Mouse (Mus musculus) limb, embryonic 12.5 days (tissue): Measurements from ENCODE around the gene Srprb. TPM values are rescaled to one million over a fixed set of nuclear protein-coding genes. Genes with fewer than 3 reads are reported as not detected.

Experiments
- ATAC-seq: fragments of 200-750 bp; cut with Nextera tagmentation; 2 replicates; pipeline ENCODE4 v1.8.0; 2017; ENCODE audit warnings: low read depth, moderate TSS enrichment; ENCODE audit not compliant: insufficient number of reproducible peaks, insufficient read depth, low FRiP score, low TSS enrichment
- H3K27ac ChIP-seq: fragments of 300-500 bp; sonication (generic); 2 replicates; pipeline ENCODE4 v1.5.1; 2016; ENCODE audit warnings: mild to moderate bottlenecking, moderate library complexity
- H3K27me3 ChIP-seq: fragments of 300-500 bp; sonication (generic); 2 replicates; pipeline ENCODE4 v1.6.1; 2016; ENCODE audit warnings: mild to moderate bottlenecking, moderate library complexity
- H3K36me3 ChIP-seq: fragments of 300-500 bp; sonication (generic); 2 replicates; pipeline ENCODE4 v1.6.1; 2016; ENCODE audit warnings: mild to moderate bottlenecking, moderate library complexity
- H3K4me1 ChIP-seq: fragments of 300-500 bp; sonication (generic); replicated peaks from 2 replicates; pipeline ENCODE4 v1.6.1; 2016
- H3K4me2 ChIP-seq: fragments of 300-500 bp; sonication (generic); 2 replicates; pipeline ENCODE4 v1.6.1; 2016; ENCODE audit warnings: mild to moderate bottlenecking, moderate library complexity
- H3K4me3 ChIP-seq: fragments of 300-500 bp; sonication (generic); replicated peaks from 2 replicates; pipeline ENCODE4 v1.5.1; 2016; ENCODE audit warnings: mild to moderate bottlenecking
- H3K9ac ChIP-seq: fragments of 300-500 bp; sonication (generic); replicated peaks from 2 replicates; pipeline ENCODE4 v1.6.1; 2016; ENCODE audit warnings: mild to moderate bottlenecking, moderate library complexity
- H3K9me3 ChIP-seq: fragments of 300-500 bp; sonication (generic); 2 replicates; pipeline ENCODE4 v1.6.1; 2016; ENCODE audit warnings: mild to moderate bottlenecking, moderate library complexity
- WGBS: fragments of 180-500 bp; shearing (Covaris S2); methylation state at CpG from one replicate; pipeline ENCODE4 v1.1.7; 2016; 5-methylcytosine and 5-hydroxymethylcytosine counted together
- polyA plus RNA-seq: library from polyadenylated mRNA; unstranded; fragments of >200 nt; fragmentation: Nextera tagmentation; extraction: Ambion mirVana; gene quantifications from 2 replicates; pipeline ENCODE4 v1.2.1, GENCODE M21; 2016

Srprb gene
- 55.1 and 58.0 TPM in 2 replicates for polyA plus RNA-seq

DNA sequence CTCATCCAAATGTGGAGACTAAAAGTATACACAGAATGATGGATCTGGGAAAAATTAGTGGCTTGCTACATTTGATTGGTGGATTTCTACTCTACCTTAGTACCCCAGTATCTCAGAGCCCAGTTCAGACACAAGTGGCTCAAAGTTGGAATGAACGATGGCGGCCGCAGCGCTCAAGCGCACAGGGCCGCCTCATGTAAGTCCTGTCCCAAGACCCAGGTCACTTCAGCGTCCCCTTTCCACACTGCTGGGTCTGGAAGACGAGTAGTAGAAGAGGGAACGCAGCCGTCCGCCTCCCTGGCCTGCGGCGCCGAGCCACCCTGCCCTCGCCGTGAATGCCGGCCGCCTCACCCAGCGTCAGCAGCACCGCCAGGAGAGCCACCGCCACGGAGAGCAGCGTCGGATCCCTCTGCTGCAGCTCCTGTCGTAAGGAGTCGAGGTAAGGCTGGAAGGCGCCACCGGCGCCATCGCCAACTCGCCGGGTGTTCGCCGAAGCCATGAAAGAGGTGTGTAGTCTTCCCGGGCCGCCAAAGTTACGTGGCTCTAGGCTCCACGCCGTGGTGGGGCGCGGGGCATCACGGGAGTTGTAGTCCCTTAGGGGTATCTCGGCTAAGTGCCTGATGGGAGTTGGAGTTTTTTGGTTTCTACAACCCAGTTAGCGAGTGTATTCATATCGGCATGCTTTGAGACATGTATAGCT lies at the start of gene Srprb:
Gene Srprb (minus strand): TSS at position 577 of the 700 bp plus-strand sequence.
- H3K9me3 ChIP-seq, result no peaks in the 10 kb centered on the region
- H3K27ac ChIP-seq, result peak within 1 kb of the TSS; percentile 89
- WGBS, result under 1% methylated on average over 45 of the region's 45 CpGs
- no peaks in the 10 kb centered on the region; the same call in 1 of the 2 replicates for H3K4me1 ChIP-seq
- H3K9ac ChIP-seq, result peak within 1 kb of the TSS; percentile 89
- H3K4me2 ChIP-seq, result peak within 1 kb of the TSS; percentile 70
- H3K4me3 ChIP-seq, result peak within 1 kb of the TSS; percentile 80
- H3K36me3 ChIP-seq, result peaks cover 29% of the 10 kb centered on the region
- peak; percentile 96 for ATAC-seq
- no peaks in the 10 kb centered on the region for H3K27me3 ChIP-seq

DNA sequence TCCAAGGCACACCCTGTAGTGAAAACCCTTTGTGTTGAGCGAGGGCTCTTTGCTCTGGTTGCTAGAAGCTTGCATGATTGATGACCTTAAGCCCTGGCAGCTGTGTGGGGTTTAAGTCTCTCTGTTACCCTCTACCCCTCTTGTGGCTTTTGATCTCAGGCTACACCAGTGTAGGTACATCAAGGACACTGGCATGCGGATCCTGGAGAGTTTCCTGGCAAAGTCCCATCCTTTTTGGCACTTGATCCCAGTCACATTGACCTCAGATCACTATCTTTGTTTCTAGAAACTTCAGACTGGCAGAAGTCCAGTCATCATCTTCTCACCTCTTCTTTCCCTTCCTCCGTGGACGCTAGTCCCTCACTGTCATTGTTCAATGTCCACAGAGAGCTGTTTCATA lies 46.7 kb upstream of the Srprb start:
- 50% methylated on average over 4 of the region's 4 CpGs for WGBS
- H3K9me3 ChIP-seq, result no peaks in the 10 kb centered on the region
- H3K4me3 ChIP-seq, result no peak overlapping the region
- no peaks in the 10 kb centered on the region for H3K4me1 ChIP-seq
- no peaks in the 10 kb centered on the region for H3K27me3 ChIP-seq
- no peak overlapping the region for H3K27ac ChIP-seq
- ATAC-seq, result no peak
- H3K36me3 ChIP-seq, result no peaks in the 10 kb centered on the region
- H3K9ac ChIP-seq, result no peak overlapping the region
- no peak overlapping the region for H3K4me2 ChIP-seq

DNA sequence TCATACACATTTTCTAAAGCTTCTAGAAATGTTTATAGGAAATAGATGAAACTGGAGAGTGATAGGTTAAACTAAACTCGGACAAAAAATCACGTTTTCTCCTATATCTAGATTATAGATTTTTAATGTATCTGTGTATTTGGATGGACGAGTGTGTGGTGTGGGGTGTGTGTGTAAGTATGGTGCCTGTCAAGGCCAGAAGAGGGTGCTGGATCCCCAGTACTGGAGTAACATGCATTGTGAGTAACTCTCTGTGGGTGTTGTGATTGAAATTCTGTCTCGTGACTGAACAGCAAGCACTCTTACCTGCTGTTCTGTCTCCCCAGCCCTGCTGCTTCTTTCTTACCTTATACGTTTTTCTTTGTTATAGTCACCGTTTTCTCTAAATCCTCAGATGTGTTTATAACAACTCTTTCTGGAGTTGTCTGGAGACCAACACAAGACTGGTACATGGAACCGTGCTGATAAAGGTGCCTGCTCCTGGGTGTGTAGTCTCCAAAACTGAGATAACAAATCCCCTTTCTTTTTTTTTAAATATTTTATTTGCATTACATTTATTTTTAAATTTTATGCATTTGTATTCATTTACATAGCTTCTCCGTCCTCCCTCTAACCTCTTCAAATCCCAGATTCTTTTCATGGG lies 44.7 kb upstream of the Srprb start:
- Histone ChIP-seq H3K36me3 (no peaks in the 10 kb centered on the region), H3K9me3 (no peaks in the 10 kb centered on the region), H3K27ac (no peak overlapping the region), H3K4me3 (no peak overlapping the region), H3K27me3 (no peaks in the 10 kb centered on the region), H3K9ac (no peak overlapping the region), H3K4me2 (no peak overlapping the region), H3K4me1 (no peaks in the 10 kb centered on the region)
- no peak for ATAC-seq
- WGBS, result 87% methylated on average over 8 of the region's 8 CpGs

DNA sequence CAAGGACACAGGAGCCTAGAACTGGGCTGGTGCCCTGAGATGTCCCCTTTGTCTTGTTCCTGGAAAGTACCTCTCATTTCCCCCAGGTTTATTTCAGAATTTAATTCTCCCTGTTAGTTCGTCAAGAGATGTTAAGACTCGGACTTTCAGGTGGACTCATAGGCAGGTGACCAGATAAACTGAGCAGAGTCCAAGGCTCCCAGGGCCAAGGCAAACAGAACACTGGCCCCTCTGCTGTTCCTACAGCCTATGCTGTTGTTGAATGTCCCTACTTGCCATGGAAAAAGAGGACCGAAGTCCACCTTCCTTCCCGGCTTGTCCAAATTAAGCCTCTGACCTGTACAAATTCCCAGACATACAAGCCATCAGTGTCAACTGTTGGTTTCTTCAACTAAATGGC lies 41.7 kb upstream of the Srprb start:
- Histone ChIP-seq H3K27me3 (no peaks in the 10 kb centered on the region), H3K4me1 (no peaks in the 10 kb centered on the region), H3K9me3 (no peaks in the 10 kb centered on the region), H3K27ac (no peak overlapping the region), H3K4me2 (no peak overlapping the region), H3K36me3 (no peaks in the 10 kb centered on the region), H3K9ac (no peak overlapping the region), H3K4me3 (no peak overlapping the region)
- no peak for ATAC-seq
- WGBS, result 97% methylated on average over 4 of the region's 4 CpGs

DNA sequence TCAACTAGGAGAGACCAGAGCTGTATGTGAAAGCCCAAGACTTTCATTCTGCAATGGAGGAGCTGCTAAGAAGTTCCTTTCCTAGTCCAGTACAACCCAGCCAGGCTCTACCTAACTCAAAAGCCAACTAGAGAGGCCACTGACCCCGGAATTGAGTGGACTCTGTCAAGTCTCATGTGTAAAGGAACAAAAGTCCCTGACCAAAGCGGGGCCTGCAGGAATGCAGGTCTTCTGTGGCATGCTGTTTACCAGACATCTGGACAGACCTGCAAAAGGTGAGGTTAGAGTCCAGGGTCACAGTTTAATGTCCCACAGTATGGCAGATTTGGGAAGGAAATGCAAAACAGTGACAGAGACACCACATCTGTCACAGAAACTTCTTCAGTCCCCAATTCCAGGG lies 39.3 kb upstream of the Srprb start:
- no peaks in the 10 kb centered on the region for H3K9me3 ChIP-seq
- no peaks in the 10 kb centered on the region for H3K4me1 ChIP-seq
- H3K36me3 ChIP-seq, result no peaks in the 10 kb centered on the region
- no peak overlapping the region for H3K4me2 ChIP-seq
- no peak overlapping the region for H3K9ac ChIP-seq
- no peaks in the 10 kb centered on the region for H3K27me3 ChIP-seq
- 78% methylated on average over 2 of the region's 2 CpGs for WGBS
- no peak for ATAC-seq
- no peak overlapping the region for H3K27ac ChIP-seq
- H3K4me3 ChIP-seq, result no peak overlapping the region

DNA sequence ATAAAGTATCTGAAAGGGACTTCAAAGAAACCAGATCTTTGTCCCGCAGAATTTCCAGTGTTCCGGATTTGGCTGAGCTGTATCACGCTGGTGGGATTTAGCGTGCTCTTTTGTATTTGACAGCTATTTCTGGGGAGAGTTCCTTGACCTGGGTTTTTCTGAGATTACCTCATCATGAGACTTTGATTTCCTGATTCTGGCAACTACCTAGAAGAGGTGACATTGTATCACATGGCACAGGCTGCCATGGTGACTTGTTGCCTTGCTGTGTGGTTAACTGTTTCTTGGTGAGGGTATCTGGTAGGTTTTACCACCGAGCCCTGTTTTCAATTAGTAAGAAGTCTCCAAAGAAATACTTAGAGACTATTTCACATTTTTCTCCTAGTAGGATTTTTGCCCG lies 37.5 kb upstream of the Srprb start:
- 80% methylated on average over 6 of the region's 6 CpGs for WGBS
- Histone ChIP-seq H3K9me3 (no peaks in the 10 kb centered on the region), H3K4me2 (no peak overlapping the region), H3K36me3 (no peaks in the 10 kb centered on the region), H3K27ac (no peak overlapping the region), H3K4me1 (peaks cover 5% of the 10 kb centered on the region; the same call in 1 of the 2 replicates), H3K4me3 (no peak overlapping the region), H3K27me3 (no peaks in the 10 kb centered on the region), H3K9ac (no peak overlapping the region)
- no peak for ATAC-seq

DNA sequence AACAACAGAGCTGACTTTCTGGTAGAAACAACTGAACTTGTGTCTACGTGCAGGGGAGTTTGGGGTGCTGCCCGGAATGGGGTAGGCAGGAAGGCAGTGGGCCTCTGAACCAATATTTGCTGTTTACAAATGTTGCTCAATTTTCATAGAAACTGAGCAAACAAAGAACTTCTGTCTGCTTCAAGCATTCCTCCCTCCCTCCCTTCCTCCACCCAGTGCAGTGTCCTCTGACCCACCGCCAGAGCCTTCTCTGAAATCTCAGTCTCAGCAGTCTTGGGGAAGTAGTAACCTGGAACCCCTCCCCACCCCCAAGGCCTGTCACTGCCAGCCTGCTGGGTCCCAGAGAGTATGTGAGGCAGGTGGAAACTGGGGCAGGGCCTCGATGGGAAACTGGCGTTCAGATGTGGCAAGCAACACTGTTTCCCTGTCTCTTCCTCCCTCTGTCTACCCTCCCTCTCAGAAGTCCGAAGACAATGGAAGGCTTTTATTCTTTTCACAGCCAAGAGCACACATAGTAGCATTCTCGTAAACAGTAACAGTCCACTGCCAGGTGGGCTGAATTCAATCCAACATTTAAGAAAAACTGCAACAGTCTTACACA lies 32.7 kb upstream of the Srprb start:
- H3K27ac ChIP-seq, result peak overlapping the region; percentile 53; the same call in 1 of the 2 replicates
- no peak for ATAC-seq
- H3K4me3 ChIP-seq, result no peak overlapping the region
- peaks cover 10% of the 10 kb centered on the region; the same call in 1 of the 2 replicates for H3K4me1 ChIP-seq
- H3K27me3 ChIP-seq, result no peaks in the 10 kb centered on the region
- no peaks in the 10 kb centered on the region for H3K36me3 ChIP-seq
- H3K4me2 ChIP-seq, result no peak overlapping the region
- WGBS, result 62% methylated on average over 7 of the region's 7 CpGs
- no peak overlapping the region for H3K9ac ChIP-seq
- H3K9me3 ChIP-seq, result no peaks in the 10 kb centered on the region

DNA sequence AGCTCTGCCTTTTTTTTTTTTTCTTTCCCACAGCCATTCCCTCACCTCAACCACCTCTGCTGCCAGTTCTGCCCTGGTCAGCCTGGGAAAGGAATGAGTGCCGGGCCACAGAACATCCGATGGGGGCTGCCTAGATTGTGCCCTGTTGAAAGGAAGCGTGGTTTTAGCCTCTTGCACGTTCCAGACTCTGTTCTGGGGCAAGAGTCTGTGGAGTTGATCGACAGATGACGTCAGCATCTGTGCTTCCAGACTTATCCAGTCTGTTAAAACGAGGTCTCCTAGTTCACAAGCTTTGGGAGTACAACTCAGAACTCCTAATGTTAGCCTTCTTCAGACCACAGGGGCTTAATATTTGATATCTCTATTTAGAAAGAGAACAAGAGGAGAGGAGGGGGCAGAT lies 32.1 kb upstream of the Srprb start:
- no peak overlapping the region for H3K9ac ChIP-seq
- no peaks in the 10 kb centered on the region for H3K9me3 ChIP-seq
- no peak overlapping the region for H3K4me3 ChIP-seq
- no peaks in the 10 kb centered on the region for H3K36me3 ChIP-seq
- no peaks in the 10 kb centered on the region for H3K27me3 ChIP-seq
- no peak overlapping the region for H3K4me2 ChIP-seq
- no peak for ATAC-seq
- H3K27ac ChIP-seq, result peak overlapping the region; percentile 53; the same call in 1 of the 2 replicates
- H3K4me1 ChIP-seq, result peaks cover 10% of the 10 kb centered on the region; the same call in 1 of the 2 replicates
- 80% methylated on average over 7 of the region's 7 CpGs for WGBS

DNA sequence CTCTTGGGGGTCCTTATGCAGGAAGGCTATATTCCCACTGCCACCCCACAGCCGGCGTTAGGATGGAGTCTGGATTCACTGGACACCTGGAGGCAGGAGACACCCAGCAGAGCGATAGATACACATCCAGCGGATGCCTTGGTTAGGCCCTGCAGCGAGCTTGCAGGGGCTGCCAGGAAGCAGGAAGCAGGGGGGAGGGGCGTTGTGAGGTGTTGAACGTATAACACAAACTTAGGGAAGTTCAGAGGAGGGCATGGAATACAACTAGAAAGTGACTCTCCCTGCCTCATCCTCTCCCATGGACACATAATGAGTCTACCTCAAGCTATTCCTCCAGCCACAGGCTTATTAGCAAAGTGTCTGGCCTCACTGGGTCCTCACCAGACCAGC lies 31.1 kb upstream of the Srprb start:
- no peak overlapping the region for H3K4me3 ChIP-seq
- H3K27me3 ChIP-seq, result no peaks in the 10 kb centered on the region
- H3K9me3 ChIP-seq, result no peaks in the 10 kb centered on the region
- H3K36me3 ChIP-seq, result no peaks in the 10 kb centered on the region
- no peak for ATAC-seq
- 61% methylated on average over 7 of the region's 7 CpGs for WGBS
- no peak overlapping the region for H3K9ac ChIP-seq
- H3K27ac ChIP-seq, result no peak overlapping the region
- H3K4me2 ChIP-seq, result no peak overlapping the region
- H3K4me1 ChIP-seq, result peaks cover 10% of the 10 kb centered on the region; the same call in 1 of the 2 replicates

DNA sequence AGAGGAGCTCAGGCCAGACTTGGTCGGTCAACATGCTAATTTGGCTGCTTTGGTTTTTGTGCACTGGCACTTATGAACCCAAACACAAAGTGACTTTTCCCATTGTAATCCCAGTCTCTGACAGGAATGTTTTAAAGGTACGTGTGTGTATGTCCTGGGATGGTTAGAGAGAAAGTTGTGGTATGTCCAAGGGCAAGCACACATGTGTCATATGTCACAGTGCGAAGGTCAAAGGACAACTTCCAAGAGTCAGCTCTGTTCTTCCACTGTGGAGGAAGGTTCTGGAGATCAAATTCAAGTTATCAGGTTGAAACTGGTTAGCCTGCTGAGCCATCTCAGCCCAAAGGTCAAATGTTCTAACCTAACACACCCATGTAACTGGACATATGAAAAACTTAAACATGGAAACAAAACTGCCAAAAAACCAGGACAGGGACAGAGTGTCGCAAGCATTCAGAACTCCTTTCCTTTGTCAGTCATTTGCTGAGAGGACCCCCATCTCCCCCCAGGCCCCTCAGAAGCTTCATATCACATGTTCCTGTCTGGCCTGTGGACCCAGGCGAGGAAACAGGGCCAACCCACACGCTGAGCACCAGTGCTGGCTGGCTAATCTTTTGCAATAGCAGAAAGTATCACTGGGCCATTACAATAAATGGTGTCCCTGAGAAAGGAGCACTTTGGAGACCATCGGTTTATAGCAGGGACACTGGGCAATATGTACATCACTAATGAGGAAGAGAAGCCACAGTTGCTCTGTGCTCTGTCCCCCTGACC lies 30.5 kb upstream of the Srprb start:
- 86% methylated on average over 7 of the region's 7 CpGs for WGBS
- H3K9me3 ChIP-seq, result no peaks in the 10 kb centered on the region
- H3K9ac ChIP-seq, result no peak overlapping the region
- no peaks in the 10 kb centered on the region for H3K27me3 ChIP-seq
- no peak overlapping the region for H3K27ac ChIP-seq
- H3K4me3 ChIP-seq, result no peak overlapping the region
- peaks cover 10% of the 10 kb centered on the region; the same call in 1 of the 2 replicates for H3K4me1 ChIP-seq
- no peak for ATAC-seq
- no peaks in the 10 kb centered on the region for H3K36me3 ChIP-seq
- H3K4me2 ChIP-seq, result no peak overlapping the region
